Comparison of ENCODE assay signal across 9 mouse cellular contexts in genomic region chr12:113041481-113042439, GRCm38 (mm10). TPM values are rescaled to one million over a fixed set of nuclear protein-coding genes. Genes with fewer than 3 reads are reported as not detected.
DNase-seq lines count a peak whose midpoint lies in the region; ATAC-seq and TF ChIP-seq lines count a peak whose summit lies in the region.
"Had no signal": no experiment of that assay in that cellular context is flagged by ENCODE, and none has a peak within 500 bp of the region (broad histone marks: within the 10 kb centered on the region; RNA-seq: fewer than 3 reads in every experiment).

No protein-coding gene starts in this region.

- no peaks in the 10 kb centered on the region for H3K9me3 ChIP-seq in MEL (replicated peaks; ENCODE audit: insufficient read depth, low read length)
- no peaks in the 10 kb centered on the region for H3K9me3 ChIP-seq in forebrain, embryonic 15.5 days
- no peaks in the 10 kb centered on the region for H3K9me3 ChIP-seq in neural tube, embryonic 13.5 days

- H3K9ac ChIP-seq in MEL (ENCODE audit: control insufficient read depth, low read depth, low read length, poor library complexity, severe bottlenecking): no peak overlapping the region
- H3K9ac ChIP-seq in forebrain, embryonic 15.5 days (replicated peaks): no peak overlapping the region
- no peak overlapping the region for H3K9ac ChIP-seq in neural tube, embryonic 13.5 days

- peaks cover 34 to 46% of the 10 kb centered on the region in 2 experiments for H3K4me1 ChIP-seq in MEL (ENCODE audit: control insufficient read depth in 1 of 2, insufficient read depth in 2 of 2, low read length in 2 of 2)
- H3K4me1 ChIP-seq in forebrain, embryonic 15.5 days: peaks cover 13% of the 10 kb centered on the region
- H3K4me1 ChIP-seq in kidney, adult 2 months (ENCODE audit: control insufficient read depth, insufficient read depth, low read length): no peaks in the 10 kb centered on the region
- peaks cover 16% of the 10 kb centered on the region for H3K4me1 ChIP-seq in neural tube, embryonic 13.5 days (replicated peaks)

- peak; percentile 75 for ATAC-seq in forebrain, embryonic 15.5 days (replicated peaks)
- ATAC-seq in neural tube, embryonic 13.5 days (ENCODE audit: low read depth): peak; percentile 72

- DNase-seq in embryo, embryonic 10 days (ENCODE audit: low spot score): peak; percentile 50
- DNase-seq in embryo, embryonic 9.5 days (ENCODE audit: extremely low spot score): no peak
- DNase-seq in MEL (ENCODE audit: low read depth, low spot score): peak; percentile 79
- DNase-seq in kidney, adult 2 months: peak; percentile 52
- peak; percentile 81 for DNase-seq in left cerebral cortex, postnatal 4 days
- no peak for DNase-seq in spleen, postnatal 36 days (ENCODE audit: low spot score in 2 of 2)

- intact Hi-C loops in left cerebral cortex, postnatal 4 days (cut with DNase I): no loop called here

- no peak overlapping the region for H3K4me3 ChIP-seq in MEL (ENCODE audit: control insufficient read depth in 1 of 2, insufficient read depth in 1 of 2, low read depth in 2 of 2, low read length in 2 of 2)
- no peak overlapping the region for H3K4me3 ChIP-seq in forebrain, embryonic 15.5 days
- no peak overlapping the region for H3K4me3 ChIP-seq in kidney, adult 2 months (ENCODE audit: insufficient read depth, low read depth, low read length)
- no peak overlapping the region for H3K4me3 ChIP-seq in neural tube, embryonic 13.5 days
- H3K4me3 ChIP-seq: erythroblast, embryonic 14.5 days had no signal

- peak overlapping the region; percentile 52 for H3K27ac ChIP-seq in MEL (ENCODE audit: control insufficient read depth, low read depth, low read length)
- peak overlapping the region; percentile 62 for H3K27ac ChIP-seq in forebrain, embryonic 15.5 days (replicated peaks)
- H3K27ac ChIP-seq in kidney, adult 2 months (ENCODE audit: insufficient read depth, low read depth, low read length): no peak overlapping the region
- H3K27ac ChIP-seq in neural tube, embryonic 13.5 days (replicated peaks): peak overlapping the region; percentile 9

- no peak overlapping the region for H3K4me2 ChIP-seq in forebrain, embryonic 15.5 days (replicated peaks)
- no peak overlapping the region for H3K4me2 ChIP-seq in neural tube, embryonic 13.5 days

- TF ChIP-seq RAD21 in MEL (IDR thresholded peaks at IDR 0.05; ENCODE audit: low read depth, low read length): no peak

- H3K27me3 ChIP-seq in MEL (ENCODE audit: control insufficient read depth in 1 of 2, insufficient read depth in 2 of 2, low read length in 2 of 2): no peaks in the 10 kb centered on the region
- no peaks in the 10 kb centered on the region for H3K27me3 ChIP-seq in forebrain, embryonic 15.5 days
- no peaks in the 10 kb centered on the region for H3K27me3 ChIP-seq in kidney, adult 2 months (replicated peaks; ENCODE audit: control insufficient read depth, insufficient read depth, low read length)
- H3K27me3 ChIP-seq in neural tube, embryonic 13.5 days: no peaks in the 10 kb centered on the region

- no peak for TF ChIP-seq POLR2A in MEL (IDR thresholded peaks at IDR 0.05; ENCODE audit: control insufficient read depth in 1 of 2, insufficient read depth in 1 of 2, low read depth in 1 of 2, low read length in 2 of 2, poor library complexity in 1 of 2)
- TF ChIP-seq POLR2A in kidney, adult 2 months (IDR thresholded peaks at IDR 0.05; ENCODE audit: low read depth, low read length): no peak

- H3K36me3 ChIP-seq in MEL (ENCODE audit: control insufficient read depth in 1 of 2, insufficient read depth in 2 of 2, low read length in 2 of 2): peaks cover 0 to 37% of the 10 kb centered on the region in 2 experiments; a peak in 2 of 4 replicates
- peaks cover under 1% of the 10 kb centered on the region for H3K36me3 ChIP-seq in forebrain, embryonic 15.5 days
- H3K36me3 ChIP-seq in kidney, adult 2 months (ENCODE audit: control insufficient read depth, insufficient read depth, low read length): no peaks in the 10 kb centered on the region
- H3K36me3 ChIP-seq in neural tube, embryonic 13.5 days: peaks cover 21% of the 10 kb centered on the region

- H3K79me2 ChIP-seq in MEL (ENCODE audit: control insufficient read depth, insufficient read depth, low read length, poor library complexity): no peaks in the 10 kb centered on the region

- TF ChIP-seq CTCF in MEL (IDR thresholded peaks at IDR 0.05 in 2 of 3, conservative IDR thresholded peaks at IDR 0.05 in 1 of 3; ENCODE audit: control insufficient read depth in 1 of 3, insufficient read depth in 1 of 3, low read depth in 2 of 3, low read length in 3 of 3, poor library complexity in 1 of 3, severe bottlenecking in 1 of 3): no peak
- no peak for TF ChIP-seq CTCF in kidney, adult 2 months (conservative IDR thresholded peaks at IDR 0.05; ENCODE audit: insufficient read depth, insufficient read length, low read depth, low read length)

- peak; percentile 8 to 47; a peak in 2 of 4 replicates for TF ChIP-seq EP300 in MEL (IDR thresholded peaks at IDR 0.05; ENCODE audit: low read depth in 1 of 2, low read length in 2 of 2)

- WGBS in forebrain, embryonic 15.5 days: 60% methylated on average over 15 of the region's 15 CpGs
- WGBS in kidney, adult 2 months: 57% methylated on average over 15 of the region's 15 CpGs
- 57% methylated on average over 15 of the region's 15 CpGs for WGBS in neural tube, embryonic 13.5 days

TF ChIP-seq in MEL, 35 proteins besides CTCF, POLR2A, EP300 and RAD21 (continues in another document):
- TF ChIP-seq NELFE (IDR thresholded peaks at IDR 0.05; ENCODE audit: low read depth, low read length): peak; percentile 32; the same call in 1 of the 2 replicates
- TF ChIP-seq ZNF384 (IDR thresholded peaks at IDR 0.05; ENCODE audit: low read depth, low read length): peak; percentile 95
- 0 out of 2 replicates have a peak, but pooled peaks have one; percentile 28 for TF ChIP-seq MYC (IDR thresholded peaks at IDR 0.05; ENCODE audit: low read depth, low read length)
- no peak for TF ChIP-seq KAT2A (conservative IDR thresholded peaks at IDR 0.05; ENCODE audit: low read depth, low read length)
- no peak for TF ChIP-seq UBTF (IDR thresholded peaks at IDR 0.05; ENCODE audit: borderline replicate concordance, insufficient read depth, low read depth, low read length)
- TF ChIP-seq GABPA (IDR thresholded peaks at IDR 0.05; ENCODE audit: low read depth, low read length): peak; percentile 40; the same call in 1 of the 2 replicates
- TF ChIP-seq MYB (IDR thresholded peaks at IDR 0.05; ENCODE audit: low read depth, low read length): peak; percentile 50
- peak; percentile 56; the same call in 1 of the 2 replicates for TF ChIP-seq MAX (IDR thresholded peaks at IDR 0.05; ENCODE audit: low read length)
- no peak for TF ChIP-seq CHD2 (IDR thresholded peaks at IDR 0.05; ENCODE audit: low read length)
- TF ChIP-seq SIN3A (IDR thresholded peaks at IDR 0.05; ENCODE audit: low read length): 0 out of 2 replicates have a peak, but pooled peaks have one; percentile 35
- 0 out of 2 replicates have a peak, but pooled peaks have one; percentile 17 for TF ChIP-seq JUND (IDR thresholded peaks at IDR 0.05; ENCODE audit: low read depth, low read length)
- peak; percentile 51; the same call in 1 of the 2 replicates for TF ChIP-seq MXI1 (IDR thresholded peaks at IDR 0.05; ENCODE audit: low read depth, low read length)
- TF ChIP-seq MEF2A (IDR thresholded peaks at IDR 0.05; ENCODE audit: extremely low read depth, insufficient replicate concordance, low read depth, low read length, poor library complexity, severe bottlenecking): no peak
- no peak for TF ChIP-seq ELF1 (IDR thresholded peaks at IDR 0.05; ENCODE audit: low read depth, low read length)
- no peak for TF ChIP-seq SMC3 (IDR thresholded peaks at IDR 0.05; ENCODE audit: low read depth, low read length)
- TF ChIP-seq CHD1 (IDR thresholded peaks at IDR 0.05; ENCODE audit: low read depth, low read length): 0 out of 2 replicates have a peak, but pooled peaks have one; percentile 48

RNA-seq across cellular contexts. Expression of gene Pacs2, which starts 27.5 kb away (rescaled TPM):
- total RNA-seq in MEL (2012; rRNA removed): 27.7 and 29.8 TPM in 2 replicates
- polyA plus RNA-seq in MEL (2012; ENCODE audit: insufficient read depth in 1 of 2, insufficient read length in 2 of 2, low read depth in 1 of 2, low replicate concordance in 2 of 2, missing spikeins in 1 of 2): 10 to 100 TPM; 62.5 to 69.7 TPM
- polyA plus RNA-seq in forebrain, embryonic 15.5 days (2015; fragmentation: Nextera tagmentation; extraction: Ambion mirVana): 22.6 and 24.4 TPM in 2 replicates
- polyA plus RNA-seq in kidney, adult 2 months (2012; rRNA removed): 42.4 and 47.8 TPM in 2 replicates
- 100 to 1,000 TPM; 184 to 189 TPM for total RNA-seq in left cerebral cortex, postnatal 4 days (2021)
- polyA plus RNA-seq in neural tube, embryonic 13.5 days (2015; fragmentation: Nextera tagmentation; extraction: Ambion mirVana): 26.1 and 27.8 TPM in 2 replicates

RNA-seq across cellular contexts. Expression of gene Tex22, which starts 32.5 kb away (rescaled TPM):
- 0.59 and 0.65 TPM in 2 replicates for total RNA-seq in MEL (2012; rRNA removed)
- under 1 TPM in 1 of 2 experiments, not detected in 1; 0.43 TPM for polyA plus RNA-seq in MEL (2012; ENCODE audit: insufficient read depth in 1 of 2, insufficient read length in 2 of 2, low read depth in 1 of 2, low replicate concordance in 2 of 2, missing spikeins in 1 of 2)
- 0.18 and 0.37 TPM in 2 replicates for polyA plus RNA-seq in forebrain, embryonic 15.5 days (2015; fragmentation: Nextera tagmentation; extraction: Ambion mirVana)
- 0.16 and 0.46 TPM in 2 replicates for polyA plus RNA-seq in kidney, adult 2 months (2012; rRNA removed)
- under 1 TPM; 0.40 to 0.74 TPM for total RNA-seq in left cerebral cortex, postnatal 4 days (2021)
- polyA plus RNA-seq in neural tube, embryonic 13.5 days (2015; fragmentation: Nextera tagmentation; extraction: Ambion mirVana): not detected in 2 replicates
- polyA plus RNA-seq: erythroblast, embryonic 14.5 days had no signal

RNA-seq across cellular contexts. Expression of gene Brf1, which starts 41.3 kb away (rescaled TPM):
- total RNA-seq in MEL (2012; rRNA removed): 90.6 and 105 TPM in 2 replicates
- 100 to 1,000 TPM in 1 of 2 experiments, not detected in 1; 159 TPM for polyA plus RNA-seq in MEL (2012; ENCODE audit: insufficient read depth in 1 of 2, insufficient read length in 2 of 2, low read depth in 1 of 2, low replicate concordance in 2 of 2, missing spikeins in 1 of 2)
- 67.3 and 67.7 TPM in 2 replicates for polyA plus RNA-seq in forebrain, embryonic 15.5 days (2015; fragmentation: Nextera tagmentation; extraction: Ambion mirVana)
- polyA plus RNA-seq in kidney, adult 2 months (2012; rRNA removed): 44.8 and 53.0 TPM in 2 replicates
- total RNA-seq in left cerebral cortex, postnatal 4 days (2021): 10 to 100 TPM; 64.5 to 67.2 TPM
- 55.8 and 55.9 TPM in 2 replicates for polyA plus RNA-seq in neural tube, embryonic 13.5 days (2015; fragmentation: Nextera tagmentation; extraction: Ambion mirVana)

RNA-seq across cellular contexts. Expression of gene Mta1, which starts 56.3 kb away (rescaled TPM):
- 99.5 and 102 TPM in 2 replicates for total RNA-seq in MEL (2012; rRNA removed)
- 100 to 1,000 TPM in 1 of 2 experiments, 10 to 100 TPM in 1; 69.0 to 410 TPM for polyA plus RNA-seq in MEL (2012; ENCODE audit: insufficient read depth in 1 of 2, insufficient read length in 2 of 2, low read depth in 1 of 2, low replicate concordance in 2 of 2, missing spikeins in 1 of 2)
- polyA plus RNA-seq in forebrain, embryonic 15.5 days (2015; fragmentation: Nextera tagmentation; extraction: Ambion mirVana): 15.2 and 17.9 TPM in 2 replicates
- polyA plus RNA-seq in kidney, adult 2 months (2012; rRNA removed): 39.0 and 44.4 TPM in 2 replicates
- 100 to 1,000 TPM; 103 to 105 TPM for total RNA-seq in left cerebral cortex, postnatal 4 days (2021)
- 14.8 and 15.1 TPM in 2 replicates for polyA plus RNA-seq in neural tube, embryonic 13.5 days (2015; fragmentation: Nextera tagmentation; extraction: Ambion mirVana)

Comparison
In these comparisons a context has a peak if more than half of its experiments do, and no peak if none do; other contexts are left out.
1. DNase-seq: peak in embryo, embryonic 10 days (single experiment), MEL (single experiment), kidney, adult 2 months (single experiment) and left cerebral cortex, postnatal 4 days (single experiment); none in embryo, embryonic 9.5 days (single experiment) and spleen, postnatal 36 days (0 of 2).